Mouse (Mus musculus) G1E-ER4 (cell line): ENCODE data around the gene Hpcal1. TPM values are rescaled to one million over a fixed set of nuclear protein-coding genes. Genes with fewer than 3 reads are reported as not detected.

Experiments
- GATA1 ChIP-seq: IDR thresholded peaks from one replicate; pipeline ENCODE4 v1.8.0; 2012; ENCODE audit warnings: low read length, inconsistent platforms
- polyA plus RNA-seq: library from polyadenylated mRNA; stranded (reverse); fragments of >175 nt; gene quantifications from 2 replicates; pipeline ENCODE4 v1.2.3, GENCODE M21; 2012

The Hpcal1 gene
- not detected in 2 replicates for polyA plus RNA-seq

GRCm38 (mm10) chr12:17690564-17691281 is at the start of gene Hpcal1:
Gene Hpcal1 (plus strand): TSS chr12:17690856.
- TF ChIP-seq GATA1 = no peak

GRCm38 (mm10) chr12:17641269-17641668 is 49.4 kb upstream of the Hpcal1 start:
- no peak for TF ChIP-seq GATA1

DNA sequence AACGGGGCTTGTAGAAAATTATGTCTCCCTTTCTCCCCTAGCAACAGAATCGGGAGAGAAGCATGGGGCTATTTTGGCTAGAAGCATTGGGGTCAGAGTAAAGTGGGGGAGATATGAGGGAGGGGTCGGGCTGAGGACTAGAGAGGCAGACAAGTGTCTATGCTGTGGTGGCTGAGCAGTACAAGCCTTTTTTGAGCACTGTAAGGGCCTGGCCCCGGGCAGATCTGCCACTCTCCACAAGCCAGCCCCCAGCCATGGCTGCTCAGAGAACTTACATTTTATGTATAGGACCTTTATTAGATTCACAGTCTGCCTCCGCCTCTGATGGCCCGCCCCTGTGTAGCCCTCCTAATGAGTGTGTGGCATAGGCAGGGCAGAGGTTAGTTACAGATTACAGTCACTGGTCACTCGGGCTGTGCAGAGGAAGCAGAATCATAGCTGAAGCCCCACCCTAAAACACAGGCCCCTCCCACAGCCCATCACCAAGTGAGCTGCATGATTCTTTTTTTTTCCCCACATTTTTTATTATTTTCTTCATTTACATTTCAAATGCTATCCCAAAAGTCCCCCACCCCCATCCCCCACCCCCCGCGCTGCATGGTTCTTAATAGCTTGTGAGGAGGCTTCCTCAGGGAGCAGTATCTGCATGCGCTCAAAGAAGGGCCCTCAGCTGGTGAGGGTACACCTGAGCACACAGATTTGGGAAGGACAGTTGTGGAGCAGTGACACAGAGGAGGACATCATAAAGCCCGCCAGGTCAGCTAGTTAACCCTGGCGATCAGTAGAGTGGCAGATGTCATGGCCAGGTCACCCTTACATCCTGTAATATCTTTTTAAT is 46.1 kb upstream of the Hpcal1 start:
- no peak for TF ChIP-seq GATA1

DNA sequence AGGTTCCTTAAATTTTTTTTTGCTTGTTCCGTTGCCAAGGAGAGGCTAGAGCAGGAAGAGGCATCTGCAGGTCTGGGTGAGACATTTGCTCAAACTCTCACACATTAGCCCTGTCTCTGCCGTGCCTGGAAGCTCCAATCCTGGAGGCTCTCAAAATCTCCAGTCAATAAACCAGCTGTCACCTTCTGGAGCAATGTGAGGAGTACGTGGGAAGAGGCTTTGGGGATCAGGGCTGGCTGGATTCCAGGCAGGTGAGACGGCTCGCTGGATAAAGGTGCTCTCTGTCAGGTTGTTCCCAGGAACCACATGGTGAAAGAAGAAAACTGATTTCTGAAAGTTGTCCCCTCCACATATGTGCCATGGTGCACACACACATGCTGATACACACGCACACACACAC is 44.2 kb upstream of the Hpcal1 start:
- no peak for TF ChIP-seq GATA1

DNA sequence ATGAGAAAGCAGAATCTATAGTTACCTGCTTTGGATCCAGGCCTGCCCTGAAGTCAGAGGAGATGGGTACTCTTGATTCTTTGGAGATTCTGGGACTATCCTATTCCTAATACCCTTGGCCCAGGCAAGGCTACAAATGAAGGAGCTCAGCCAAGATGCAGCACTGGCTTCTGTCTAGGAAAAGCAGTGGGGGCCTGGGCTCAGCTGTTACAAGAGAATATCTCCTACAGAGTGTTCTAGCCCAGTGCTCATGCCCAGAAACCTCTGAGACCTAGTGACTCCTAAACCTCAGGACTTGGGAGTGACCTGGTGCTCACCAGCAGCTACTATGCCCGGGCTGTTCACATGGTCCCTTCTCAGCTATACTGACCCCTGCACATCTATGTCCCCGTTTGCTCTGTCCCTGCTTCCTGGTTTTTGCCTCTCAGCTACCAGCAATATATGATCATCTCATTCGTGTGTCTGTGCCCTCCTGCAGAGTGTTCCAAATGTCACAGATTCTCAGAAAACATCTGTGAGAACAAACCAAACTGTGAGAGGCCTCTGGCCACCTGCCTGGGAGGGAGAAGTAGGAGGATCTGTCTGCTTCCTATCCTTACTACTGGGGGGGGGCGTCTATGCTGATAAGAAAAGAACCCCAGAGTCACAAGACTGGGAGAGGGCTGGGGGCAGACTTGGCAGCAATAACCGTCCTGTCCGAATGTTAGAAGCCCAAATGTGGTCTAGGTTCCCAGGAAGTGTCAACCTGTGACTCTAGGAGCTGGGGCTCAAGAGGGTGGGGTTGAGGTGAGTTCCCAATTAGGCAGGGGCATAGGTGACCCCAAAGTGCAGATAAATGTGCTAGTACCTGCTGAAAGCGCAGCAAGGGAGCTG is 39.2 kb upstream of the Hpcal1 start:
- TF ChIP-seq GATA1 = no peak

DNA sequence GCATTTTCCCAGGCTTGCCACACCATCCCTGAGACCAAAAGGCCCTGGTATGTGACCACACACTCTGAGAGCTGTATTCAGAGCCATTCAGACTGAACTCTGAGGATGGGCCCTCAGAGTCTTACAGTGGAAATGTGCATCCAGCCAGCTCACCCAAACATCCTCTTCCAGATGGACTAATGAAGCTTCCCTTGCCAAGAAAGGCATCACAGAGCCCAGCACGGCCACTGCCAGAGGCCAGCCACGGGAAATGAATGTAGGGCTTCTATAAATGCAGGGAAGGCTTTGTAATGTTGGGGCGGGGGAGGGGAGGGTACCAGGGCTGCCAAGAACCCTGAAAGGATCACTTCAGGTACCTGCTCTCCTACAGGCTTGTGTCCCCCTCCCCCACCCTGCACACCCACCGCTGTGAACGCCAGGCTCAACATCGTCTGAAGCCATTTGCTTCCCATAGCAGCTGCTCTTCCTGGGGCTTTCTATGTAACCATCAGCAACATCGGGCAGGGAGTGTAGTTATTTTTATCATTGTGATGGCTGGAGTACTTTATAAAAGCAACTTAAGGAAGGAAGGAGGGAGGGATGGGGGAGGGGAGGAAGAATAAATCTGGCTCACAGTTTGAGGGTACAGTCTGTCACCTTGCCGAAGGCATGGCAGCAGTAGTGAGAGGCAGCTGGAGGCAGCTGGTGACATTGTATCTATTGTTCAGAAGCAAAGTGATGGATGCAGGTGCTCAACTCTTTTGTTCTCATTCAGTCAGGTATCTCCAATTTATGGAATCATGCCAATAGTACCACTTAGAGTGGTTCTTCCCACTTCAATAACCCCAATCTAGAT is 38.2 kb upstream of the Hpcal1 start:
- no peak for TF ChIP-seq GATA1

GRCm38 (mm10) chr12:17653051-17653783 is 37.4 kb upstream of the Hpcal1 start:
- no peak for TF ChIP-seq GATA1

DNA sequence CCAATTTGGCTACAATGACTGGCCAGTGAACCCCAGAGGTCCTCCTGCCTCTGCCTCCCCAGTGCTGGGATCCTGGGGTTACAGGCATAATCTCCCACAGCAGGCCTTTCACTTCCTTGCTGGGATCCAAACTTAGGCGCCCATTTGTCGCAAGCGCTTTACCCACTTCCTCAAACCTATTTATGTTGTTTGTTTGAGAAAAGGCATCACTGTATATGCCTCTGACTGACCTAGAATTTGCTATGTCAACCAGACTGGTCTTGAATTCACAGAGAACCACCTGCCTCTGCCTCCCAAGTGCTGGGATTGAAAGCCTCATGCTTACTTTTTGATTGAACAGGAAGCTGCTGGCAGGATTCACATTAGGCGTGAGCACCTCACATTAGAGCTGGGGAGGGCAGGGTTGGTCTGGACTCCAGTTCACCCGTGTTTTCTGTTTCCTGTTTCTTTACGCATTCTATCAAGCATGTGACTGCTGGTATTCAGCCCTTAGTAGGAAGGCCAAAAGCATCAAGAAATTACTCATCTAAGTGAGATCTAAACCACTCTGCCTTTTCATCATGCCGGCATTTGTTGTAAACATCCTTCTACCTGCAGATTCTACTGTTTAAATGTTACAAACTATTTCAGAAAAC is 33.0 kb upstream of the Hpcal1 start:
- TF ChIP-seq GATA1 = no peak

GRCm38 (mm10) chr12:17658521-17658920 is 32.1 kb upstream of the Hpcal1 start:
- TF ChIP-seq GATA1 = no peak

DNA sequence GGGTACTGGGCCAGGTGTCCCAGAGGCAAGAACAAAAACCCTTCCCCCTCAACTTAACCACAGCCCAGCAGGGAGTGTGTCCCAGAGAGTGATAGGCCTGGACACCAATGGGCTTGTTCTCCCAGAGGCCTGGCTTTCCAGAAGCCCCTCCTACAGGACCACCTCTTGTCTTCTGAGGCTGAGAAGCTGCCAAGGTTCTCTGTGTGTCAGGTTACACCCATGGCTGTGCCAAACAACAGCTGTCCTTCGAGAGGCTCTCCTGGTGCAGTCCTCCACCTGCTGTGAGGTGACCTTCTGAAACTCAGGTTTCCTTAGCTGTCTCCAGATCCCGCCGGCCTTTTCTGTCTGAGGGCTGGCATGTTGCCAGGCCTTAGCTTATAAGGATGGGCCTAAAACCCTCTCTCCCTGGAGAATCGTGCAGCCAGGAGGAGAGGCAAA is 29.2 kb upstream of the Hpcal1 start:
- TF ChIP-seq GATA1 = no peak

DNA sequence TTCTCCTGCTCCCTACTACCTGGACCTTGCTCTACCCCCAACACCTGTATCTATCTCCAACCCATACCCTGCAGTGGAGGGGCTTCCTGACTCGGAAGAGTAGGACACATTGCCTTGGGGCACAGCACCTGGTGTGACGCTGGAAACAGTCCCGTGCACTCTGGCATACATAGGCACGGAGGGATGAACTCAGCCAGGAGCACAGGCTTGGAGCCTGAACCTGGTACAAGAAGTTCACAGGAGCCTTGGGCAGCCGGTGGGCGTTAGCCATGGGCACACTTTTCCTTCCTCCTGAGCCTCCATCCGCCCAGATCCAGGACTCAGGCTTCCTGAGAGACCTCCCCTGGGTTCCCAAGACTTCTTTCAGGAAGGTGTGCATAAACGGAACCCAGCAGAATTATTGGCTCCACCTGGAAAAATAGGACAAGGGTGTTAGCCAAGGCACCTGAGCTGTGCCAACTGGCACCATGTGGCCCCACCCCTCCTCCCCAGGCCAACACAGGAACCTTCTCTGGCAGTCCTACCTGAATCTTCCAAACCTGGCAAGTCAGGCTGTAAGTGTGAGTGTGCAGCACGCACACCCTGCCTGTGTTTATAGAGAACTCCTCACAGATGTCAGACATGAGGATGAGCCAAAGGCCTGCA is 26.5 kb upstream of the Hpcal1 start:
- TF ChIP-seq GATA1 = no peak

DNA sequence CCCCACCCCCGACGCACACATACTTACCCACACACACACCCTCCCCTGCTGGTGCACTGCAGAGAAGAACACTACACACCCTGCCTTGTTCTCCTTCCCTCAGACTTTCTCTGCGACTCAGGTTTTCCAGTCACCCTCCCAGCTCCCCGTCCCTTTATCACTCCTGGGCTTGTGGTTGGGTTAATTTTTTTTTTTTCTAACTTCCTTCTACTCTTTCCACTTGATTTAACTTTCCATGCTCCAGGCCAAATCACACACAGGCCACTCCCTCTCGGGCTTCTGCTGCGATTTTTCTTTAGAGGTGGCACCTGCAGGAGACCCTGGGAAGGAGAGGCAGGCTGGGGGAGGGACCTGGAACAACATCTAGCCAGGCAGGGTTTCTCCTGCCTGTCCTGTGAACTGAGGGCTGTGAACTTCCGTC is 24.7 kb upstream of the Hpcal1 start:
- no peak for TF ChIP-seq GATA1

DNA sequence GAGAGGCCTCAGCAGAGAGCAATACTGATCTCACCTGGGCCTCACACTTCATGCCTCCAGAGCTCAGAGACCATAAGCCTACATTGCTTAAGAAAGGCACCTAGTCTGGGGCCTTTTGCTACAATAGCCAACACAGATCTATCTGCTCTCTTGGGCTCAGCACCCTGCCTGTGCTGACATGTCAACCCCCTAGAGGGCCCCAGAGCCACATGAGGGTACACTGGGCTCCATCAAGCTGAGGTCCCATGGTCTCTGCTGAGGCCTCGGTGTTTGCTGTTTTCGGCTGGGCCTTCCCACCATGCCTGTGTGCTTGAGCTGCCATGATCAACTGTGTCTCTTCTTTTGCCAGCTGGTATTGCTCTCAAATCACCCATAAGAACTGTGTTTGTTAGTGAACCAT is 24.0 kb upstream of the Hpcal1 start:
- no peak for TF ChIP-seq GATA1
